Mouse (Mus musculus): ENCODE results near the gene Cdca7. TPM values are rescaled to one million over a fixed set of nuclear protein-coding genes. Genes with fewer than 3 reads are reported as not detected.

The Cdca7 gene
- total RNA-seq (2021) = 1 to 10 TPM; 3.2 to 4.0 TPM
- long read RNA-seq, experiment 1, transcript Cdca7-201 (9 exons, 2,424 nt) = major isoform, 6 of 9 reads
- long read RNA-seq, experiment 1, partial matches to known transcripts = 2 of 9 reads
- long read RNA-seq, experiment 1, other reads (novel, unspliced or antisense) = 1 of 9 reads
- long read RNA-seq, experiment 2, partial matches to known transcripts = 0 of 2 reads
- long read RNA-seq, experiment 2, other reads (novel, unspliced or antisense) = 0 of 2 reads

- peak; percentile 27 to 48 for DNase-seq (ENCODE audit: low spot score in 2 of 2)
These were observed at the start of gene Cdca7 for GRCm38 (mm10) chr2:72475797-72476485. Gene Cdca7, plus strand, starts transcription at chr2:72476159.

DNA sequence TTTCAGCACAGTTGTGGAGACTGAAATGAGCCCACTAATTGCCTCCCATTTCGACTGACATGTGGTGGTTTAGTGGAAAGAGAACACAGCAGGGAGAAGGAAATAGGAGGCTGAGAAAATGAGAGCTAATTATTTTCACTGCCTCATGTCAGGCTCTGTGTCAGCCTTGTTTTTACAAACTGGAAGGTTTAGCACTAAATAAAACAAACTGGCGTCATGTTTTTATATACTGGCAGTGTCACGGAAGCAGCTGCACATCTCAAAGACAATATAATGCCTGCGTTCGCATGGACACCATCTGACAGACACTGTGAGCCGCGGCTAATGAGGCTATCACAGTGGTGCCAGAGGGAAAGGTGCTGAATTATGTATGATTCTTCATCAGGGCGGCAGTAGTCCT, 49.2 kb upstream of the Cdca7 start:
- DNase-seq (ENCODE audit: low spot score in 2 of 2) = no peak

DNA sequence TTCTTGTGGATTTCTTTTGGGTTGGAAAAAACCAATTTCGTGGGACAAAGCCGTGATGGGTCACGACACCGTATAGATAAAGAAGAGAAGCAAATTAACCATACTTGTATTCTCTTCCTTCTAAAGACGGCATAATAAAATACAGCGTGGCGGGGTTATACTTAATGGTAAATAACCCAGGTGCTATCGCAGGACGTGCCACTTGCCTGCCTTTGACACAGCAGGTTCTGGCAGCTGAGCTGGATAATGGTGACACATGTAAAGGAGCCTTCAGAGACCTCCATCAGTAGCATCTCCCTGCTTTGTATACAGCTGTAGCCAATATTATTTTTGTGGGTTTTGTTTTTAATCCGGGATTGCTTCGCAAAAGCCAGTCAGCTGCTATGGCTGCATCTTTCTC, 48.7 kb upstream of the Cdca7 start:
- DNase-seq (ENCODE audit: low spot score in 2 of 2) = no peak

GRCm38 (mm10) chr2:72438941-72439533, 36.9 kb upstream of the Cdca7 start:
- no peak for DNase-seq (ENCODE audit: low spot score in 2 of 2)

GRCm38 (mm10) chr2:72441010-72441409, 34.9 kb upstream of the Cdca7 start:
- DNase-seq (ENCODE audit: low spot score in 2 of 2) = no peak

GRCm38 (mm10) chr2:72442825-72443224, 33.1 kb upstream of the Cdca7 start:
- no peak for DNase-seq (ENCODE audit: low spot score in 2 of 2)

- DNase-seq (ENCODE audit: low spot score in 2 of 2) = no peak
These were observed 32.0 kb upstream of the Cdca7 start for GRCm38 (mm10) chr2:72443960-72444359.

- DNase-seq (ENCODE audit: low spot score in 2 of 2) = no peak
These were observed 29.9 kb upstream of the Cdca7 start for GRCm38 (mm10) chr2:72446106-72446505.

- DNase-seq (ENCODE audit: low spot score in 2 of 2) = no peak
These were observed 29.3 kb upstream of the Cdca7 start for GRCm38 (mm10) chr2:72446615-72447014.

DNA sequence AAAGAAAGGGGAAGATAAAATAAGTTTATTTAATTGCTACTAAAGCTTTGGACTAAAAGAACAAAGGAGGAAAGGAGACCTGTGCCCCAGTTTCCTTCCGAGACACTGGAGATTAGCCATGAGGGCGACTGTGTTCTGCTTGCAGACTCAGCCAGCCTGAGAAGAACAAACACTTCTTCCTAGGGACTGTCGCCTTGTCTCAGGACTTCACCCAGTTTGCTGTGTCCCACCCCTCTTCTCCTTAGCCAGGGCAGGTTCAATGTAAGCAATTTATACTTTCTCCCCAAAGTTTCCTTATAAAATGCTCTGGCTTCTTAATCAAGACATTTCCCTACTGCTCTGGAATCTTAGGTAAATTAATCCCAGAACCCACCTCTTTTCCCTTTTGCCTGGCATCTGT, 22.4 kb upstream of the Cdca7 start:
- DNase-seq (ENCODE audit: low spot score in 2 of 2) = no peak

DNA sequence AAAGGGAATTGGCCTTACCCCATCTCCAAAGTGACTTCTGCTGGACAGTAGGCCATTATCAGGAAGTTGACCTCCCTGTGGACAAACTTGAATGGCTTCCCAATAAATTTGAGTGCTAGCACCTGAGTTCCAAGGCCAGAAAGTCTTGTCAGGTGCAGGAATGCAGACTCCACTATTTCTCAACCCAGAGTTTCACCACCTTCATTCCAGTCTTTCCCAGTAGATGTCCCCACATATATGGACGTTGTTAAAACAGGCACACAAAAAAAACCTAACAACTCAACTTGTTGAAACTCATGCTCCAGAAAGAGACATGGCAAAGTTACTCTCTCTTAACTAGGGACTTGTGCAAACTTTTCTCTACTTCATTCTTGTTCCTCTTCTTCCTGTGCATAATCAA, 19.8 kb upstream of the Cdca7 start:
- no peak for DNase-seq (ENCODE audit: low spot score in 2 of 2)

GRCm38 (mm10) chr2:72464376-72465014, 11.5 kb upstream of the Cdca7 start:
- DNase-seq (ENCODE audit: low spot score in 2 of 2) = no peak

- no peak for DNase-seq (ENCODE audit: low spot score in 2 of 2)
These were observed 8.4 kb upstream of the Cdca7 start for GRCm38 (mm10) chr2:72467604-72468003.

- DNase-seq (ENCODE audit: low spot score in 2 of 2) = no peak
These were observed 4.4 kb upstream of the Cdca7 start for GRCm38 (mm10) chr2:72471415-72472070.

- DNase-seq (ENCODE audit: low spot score in 2 of 2) = no peak
These were observed 1.2 kb upstream of the Cdca7 start for GRCm38 (mm10) chr2:72474531-72475287.

DNA sequence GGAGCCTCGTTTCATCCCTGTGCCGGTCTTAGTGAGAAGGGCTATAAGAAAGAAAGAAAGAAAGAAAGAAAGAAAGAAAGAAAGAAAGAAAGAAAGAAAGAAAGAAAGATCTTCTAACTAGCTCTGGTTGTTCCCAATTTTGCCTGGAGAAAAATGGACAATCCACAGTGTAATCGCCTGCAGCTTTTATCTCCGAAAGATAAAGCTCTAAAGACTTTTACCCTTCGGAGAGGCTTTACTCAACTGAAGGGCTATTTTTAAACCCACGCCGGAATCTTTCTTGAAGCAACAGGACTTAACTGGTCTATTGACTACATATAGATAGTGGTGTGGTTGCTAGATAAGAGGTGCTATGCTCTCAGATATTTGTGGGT, 549 bp upstream of the Cdca7 start:
- DNase-seq (ENCODE audit: low spot score in 2 of 2) = no peak

- peak in 1 of 2 experiments; percentile 23 for DNase-seq (ENCODE audit: low spot score in 2 of 2)
These were observed 690 bp downstream of the Cdca7 start for GRCm38 (mm10) chr2:72476486-72477211.

DNA sequence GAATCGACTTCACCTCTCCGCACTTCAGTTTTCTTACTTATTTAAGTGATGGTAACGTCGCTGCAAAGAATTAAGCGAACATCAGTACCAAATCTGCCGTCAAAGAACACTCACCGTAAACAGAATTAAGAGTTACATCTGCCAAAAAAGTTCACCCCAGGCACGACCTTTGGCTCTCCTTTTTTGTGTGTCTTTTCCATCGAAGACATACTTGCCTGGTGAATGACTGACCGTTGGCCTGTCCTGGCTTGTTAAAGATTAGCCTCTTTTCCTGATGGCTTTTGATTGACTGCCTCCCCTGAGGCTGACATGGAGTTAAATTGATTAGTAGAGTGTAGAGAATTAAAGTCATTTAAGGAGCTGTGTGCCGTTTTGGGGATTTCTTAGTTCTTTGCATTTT, 1.3 kb downstream of the Cdca7 start:
- DNase-seq (ENCODE audit: low spot score in 2 of 2) = no peak

- DNase-seq (ENCODE audit: low spot score in 2 of 2) = no peak
These were observed 2.2 kb downstream of the Cdca7 start for GRCm38 (mm10) chr2:72478176-72478575.

- DNase-seq (ENCODE audit: low spot score in 2 of 2) = no peak
These were observed 3.0 kb downstream of the Cdca7 start for GRCm38 (mm10) chr2:72478921-72479320.
